Mouse (Mus musculus) cerebellum, adult 2 months (tissue): ENCODE data around the gene Trim44.

Experiments
- CTCF ChIP-seq: fragments of 200-500 bp; IDR thresholded peaks from 2 replicates; pipeline ENCODE4 v1.5.1; 2011; ENCODE audit warnings: low read depth, mild to moderate bottlenecking, control low read depth, low read length, moderate library complexity, borderline replicate concordance; ENCODE audit not compliant: insufficient read depth
- POLR2A ChIP-seq: fragments of 200-500 bp; IDR thresholded peaks from 2 replicates; pipeline ENCODE4 v1.6.1; 2011; ENCODE audit warnings: low read length, control low read depth, borderline replicate concordance; ENCODE audit not compliant: insufficient read depth

- TF ChIP-seq POLR2A (no peak), CTCF (no peak)
Measured at GRCm38 (mm10) chr2:102314068-102314467, 93.6 kb downstream of the Trim44 start.
